Mouse (Mus musculus) hindbrain, embryonic 16.5 days (tissue): Measurements from ENCODE around the gene Crnkl1. TPM values are rescaled to one million over a fixed set of nuclear protein-coding genes. Genes with fewer than 3 reads are reported as not detected.
"Not testable (repeated sequence)": the region's sequence is repeated elsewhere in the genome, so short reads cannot be mapped to it uniquely, and the experiment has no call there.

Experiments used
- ATAC-seq: fragments of 200-750 bp; cut with Nextera tagmentation; 2 replicates; pipeline ENCODE4 v1.8.0; 2017; ENCODE audit warnings: moderate TSS enrichment, moderate library complexity
- H3K27ac ChIP-seq: fragments of 300-500 bp; sonication (generic); 2 replicates; pipeline ENCODE4 v1.5.1; 2014; ENCODE audit warnings: low read depth, mild to moderate bottlenecking, control low read depth, low read length, moderate library complexity
- H3K27me3 ChIP-seq: fragments of 300-500 bp; sonication (generic); replicated peaks from 2 replicates; pipeline ENCODE4 v1.6.1; 2014; ENCODE audit warnings: low read length; ENCODE audit not compliant: control insufficient read depth, insufficient read depth
- H3K36me3 ChIP-seq: fragments of 300-500 bp; sonication (generic); 2 replicates; pipeline ENCODE4 v1.6.1; 2014; ENCODE audit warnings: mild to moderate bottlenecking, low read length, moderate library complexity, mixed read lengths; ENCODE audit not compliant: control insufficient read depth, insufficient read depth
- H3K4me1 ChIP-seq: fragments of 300-500 bp; sonication (generic); 2 replicates; pipeline ENCODE4 v1.6.1; 2014; ENCODE audit warnings: low read depth, low read length; ENCODE audit not compliant: control insufficient read depth, insufficient read depth
- H3K4me2 ChIP-seq: fragments of 300-500 bp; sonication (generic); 2 replicates; pipeline ENCODE4 v1.6.1; 2014; ENCODE audit warnings: mild to moderate bottlenecking, low read length, control low read depth, moderate library complexity
- H3K4me3 ChIP-seq: fragments of 300-500 bp; sonication (generic); 2 replicates; pipeline ENCODE4 v1.5.1; 2014; ENCODE audit warnings: mild to moderate bottlenecking, low read length, control low read depth, moderate library complexity
- H3K9ac ChIP-seq: fragments of 300-500 bp; sonication (generic); 2 replicates; pipeline ENCODE4 v1.6.1; 2014; ENCODE audit warnings: low read depth, mild to moderate bottlenecking, control low read depth, low read length, moderate library complexity
- H3K9me3 ChIP-seq: fragments of 300-500 bp; sonication (generic); 2 replicates; pipeline ENCODE4 v1.6.1; 2014; ENCODE audit warnings: mild to moderate bottlenecking, low read length, moderate library complexity; ENCODE audit not compliant: control insufficient read depth
- WGBS: fragments of 180-500 bp; shearing (Covaris S2); extraction: QIAGEN DNeasy Blood & Tissue Kit; methylation state at CpG from one replicate; pipeline ENCODE4 v1.1.7; 2014; 5-methylcytosine and 5-hydroxymethylcytosine counted together
- polyA plus RNA-seq: library from polyadenylated mRNA; unstranded; fragments of >200 nt; fragmentation: Nextera tagmentation; extraction: Ambion mirVana; gene quantifications from 2 replicates; pipeline ENCODE4 v1.2.1, GENCODE M21; 2015

Crnkl1 gene
- polyA plus RNA-seq, 1 experiment from 2014 or later: 18.3 TPM

DNA sequence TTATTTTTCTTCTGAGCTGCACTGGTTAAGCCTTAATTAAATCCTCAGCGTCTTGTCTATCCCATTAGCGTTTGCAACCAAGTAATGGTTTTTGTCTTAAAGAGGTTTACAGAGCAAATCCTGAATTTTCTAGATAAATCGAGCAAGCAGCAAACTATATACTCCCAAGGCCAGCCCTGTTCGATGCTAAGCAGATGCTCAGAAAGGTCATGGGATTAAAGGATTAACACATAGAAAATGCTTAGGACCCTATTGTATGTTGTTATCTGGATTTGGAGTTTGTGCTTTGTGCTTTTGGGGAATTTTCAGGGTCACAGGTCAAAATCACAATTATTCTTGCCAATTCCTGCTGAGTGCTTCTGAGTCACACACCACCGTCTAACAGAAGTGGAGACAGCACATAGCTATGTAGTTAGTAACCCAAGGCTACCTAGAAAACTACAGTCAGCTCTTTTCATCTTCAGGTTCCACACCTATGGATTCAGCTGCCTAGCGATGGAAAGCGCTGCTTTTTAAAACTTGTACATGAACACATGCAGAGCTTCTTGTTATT is 13.7 kb upstream of the Crnkl1 start:
- WGBS: 66% methylated on average over 7 of the region's 7 CpGs
- Histone ChIP-seq H3K27ac (no peak overlapping the region), H3K9ac (no peak overlapping the region), H3K4me2 (no peak overlapping the region), H3K27me3 (no peaks in the 10 kb centered on the region), H3K36me3 (no peaks in the 10 kb centered on the region), H3K4me3 (no peak overlapping the region), H3K4me1 (peaks cover 5% of the 10 kb centered on the region; the same call in 1 of the 2 replicates), H3K9me3 (no peaks in the 10 kb centered on the region)
- no peak for ATAC-seq

DNA sequence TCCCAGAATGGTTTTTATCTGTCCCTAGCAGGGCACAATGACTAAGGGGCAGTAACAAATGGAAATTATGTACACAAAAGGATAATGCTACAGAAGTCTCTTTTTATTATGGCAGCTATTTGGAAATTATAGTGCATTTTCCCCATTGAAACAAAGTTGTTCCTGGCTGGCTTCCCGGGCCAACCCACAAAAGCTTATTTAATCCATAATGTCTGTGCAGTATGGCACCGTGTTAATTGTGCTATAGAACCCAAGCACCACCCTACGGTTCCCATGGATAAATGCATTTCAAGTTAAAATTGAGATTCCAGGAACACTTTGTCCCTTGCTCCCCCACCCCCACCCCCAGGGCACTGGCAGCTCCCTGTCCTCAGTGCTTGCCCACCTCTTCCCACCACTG is 9.5 kb upstream of the Crnkl1 start:
- H3K4me1 ChIP-seq: no peaks in the 10 kb centered on the region
- no peak overlapping the region for H3K4me3 ChIP-seq
- no peak overlapping the region for H3K4me2 ChIP-seq
- H3K36me3 ChIP-seq: no peaks in the 10 kb centered on the region
- no peak overlapping the region for H3K9ac ChIP-seq
- ATAC-seq: no peak
- WGBS: 56% methylated on average over 3 of the region's 3 CpGs
- H3K9me3 ChIP-seq: no peaks in the 10 kb centered on the region
- H3K27ac ChIP-seq: no peak overlapping the region
- H3K27me3 ChIP-seq: no peaks in the 10 kb centered on the region

DNA sequence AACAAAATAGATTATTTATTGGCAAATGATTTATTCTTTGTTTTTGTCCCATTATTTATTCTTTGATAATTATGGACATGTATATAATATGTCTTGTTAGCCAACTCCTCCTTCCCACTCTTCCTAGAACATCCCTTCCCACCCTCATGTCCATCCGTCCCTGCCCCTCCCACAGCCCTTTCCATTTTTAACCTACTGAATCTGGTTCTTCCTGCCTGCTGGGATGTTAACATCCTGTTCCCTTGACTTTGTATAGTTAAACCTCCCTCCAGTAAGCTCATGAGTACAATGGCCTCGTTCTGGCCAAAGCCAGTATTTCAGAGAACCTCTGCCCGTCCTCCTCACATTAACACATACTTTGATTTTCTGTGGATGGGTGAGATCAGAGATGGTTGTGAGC is 6.6 kb upstream of the Crnkl1 start:
- ATAC-seq: no peak
- H3K4me3 ChIP-seq: no peak overlapping the region
- no peaks in the 10 kb centered on the region for H3K4me1 ChIP-seq
- H3K4me2 ChIP-seq: no peak overlapping the region
- no peaks in the 10 kb centered on the region for H3K9me3 ChIP-seq
- no peak overlapping the region for H3K9ac ChIP-seq
- no peak overlapping the region for H3K27ac ChIP-seq
- WGBS: 75% methylated on average over 3 of the region's 3 CpGs
- H3K36me3 ChIP-seq: no peaks in the 10 kb centered on the region
- H3K27me3 ChIP-seq: no peaks in the 10 kb centered on the region

DNA sequence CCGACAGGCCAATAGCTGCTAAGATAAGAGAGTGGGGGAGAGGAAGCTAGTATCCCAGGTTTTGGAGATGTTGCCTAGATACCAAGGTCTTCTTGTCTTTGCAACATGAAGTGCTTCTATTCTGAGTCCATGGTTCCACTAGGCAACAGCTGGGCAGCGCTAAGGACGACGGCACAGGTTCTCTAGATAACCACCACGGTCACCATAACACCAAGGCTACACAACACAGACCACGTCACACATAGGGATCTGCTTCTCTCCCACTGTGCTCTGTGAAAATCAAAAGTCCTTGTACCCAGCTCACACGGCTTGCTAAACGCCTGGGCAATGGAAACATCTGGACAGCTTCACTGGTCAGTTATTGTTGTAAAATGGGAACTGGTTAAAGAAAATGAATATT is 2.2 kb upstream of the Crnkl1 start:
- Histone ChIP-seq H3K36me3 (peaks cover 3% of the 10 kb centered on the region), H3K9me3 (no peaks in the 10 kb centered on the region), H3K4me1 (peaks cover 9% of the 10 kb centered on the region), H3K27me3 (no peaks in the 10 kb centered on the region), H3K4me3 (no peak overlapping the region), H3K27ac (no peak overlapping the region), H3K9ac (no peak overlapping the region), H3K4me2 (no peak overlapping the region)
- WGBS: 89% methylated on average over 8 of the region's 8 CpGs
- no peak for ATAC-seq

DNA sequence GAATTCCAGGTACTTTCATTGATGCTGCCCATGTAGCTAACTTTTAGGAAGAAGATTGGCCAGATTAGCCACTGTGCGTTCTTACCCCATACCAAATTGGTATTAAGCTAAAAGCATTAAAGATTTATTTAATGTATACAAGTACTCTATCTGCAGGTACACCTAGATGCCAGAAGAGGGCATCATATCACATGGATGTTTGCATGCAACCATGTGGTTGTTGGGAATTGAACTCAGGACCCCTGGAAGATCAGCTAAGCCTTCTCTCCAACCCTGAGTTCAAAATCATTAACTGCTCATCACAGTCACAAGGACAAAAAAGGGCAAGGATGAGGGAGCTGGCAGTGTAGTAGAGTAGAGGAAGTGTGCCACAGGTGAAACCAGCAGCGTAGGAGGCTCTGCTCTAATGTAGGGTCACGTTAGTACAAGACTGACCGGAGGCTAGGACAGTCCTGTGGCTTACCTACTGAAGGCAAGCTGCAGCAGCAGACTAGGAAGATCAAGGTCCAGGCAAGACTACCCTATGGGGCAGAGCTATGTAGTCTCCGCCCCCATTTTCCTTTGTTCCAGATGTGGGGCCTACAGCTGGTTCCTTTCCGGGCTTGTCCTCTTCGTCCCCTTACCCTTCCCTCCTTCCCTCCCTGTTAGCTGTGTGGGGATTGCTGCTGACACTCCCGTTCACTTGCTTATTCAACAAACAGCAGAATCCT is 13.7 kb downstream of the Crnkl1 start:
- 94% methylated on average over 8 of the region's 8 CpGs for WGBS

DNA sequence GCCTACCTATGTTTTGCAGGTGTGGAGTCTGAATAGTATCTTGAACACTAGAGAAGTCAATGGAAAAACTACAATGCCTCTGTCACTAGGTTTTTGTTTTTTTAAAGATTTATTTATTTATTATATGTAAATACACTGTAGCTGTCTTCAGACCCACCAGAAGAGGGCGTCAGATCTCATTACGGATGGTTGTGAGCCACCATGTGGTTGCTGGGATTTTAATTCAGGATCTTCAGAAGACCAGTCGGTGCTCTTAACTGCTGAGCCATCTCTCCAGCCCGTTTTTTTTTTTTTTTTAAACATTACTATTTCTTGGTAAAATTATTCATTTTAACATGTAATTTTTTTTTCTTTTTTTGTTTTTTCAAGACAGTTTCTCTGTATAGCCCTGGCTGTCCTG is 28.9 kb downstream of the Crnkl1 start:
- Histone ChIP-seq H3K4me1 (peaks cover 12% of the 10 kb centered on the region), H3K36me3 (peaks cover 11% of the 10 kb centered on the region)
- not testable (repeated sequence) for H3K27me3 ChIP-seq, H3K9ac ChIP-seq, ATAC-seq, H3K4me3 ChIP-seq, H3K4me2 ChIP-seq, H3K9me3 ChIP-seq, H3K27ac ChIP-seq
- 41% methylated on average over 4 of the region's 4 CpGs for WGBS

More for the DNA sequence above, 13.7 kb downstream of the Crnkl1 start:
- Histone ChIP-seq H3K4me2 (no peak overlapping the region), H3K36me3 (peaks cover 57% of the 10 kb centered on the region), H3K27me3 (no peaks in the 10 kb centered on the region), H3K9ac (no peak overlapping the region), H3K9me3 (no peaks in the 10 kb centered on the region), H3K4me3 (no peak overlapping the region), H3K27ac (no peak overlapping the region), H3K4me1 (no peaks in the 10 kb centered on the region)
- no peak for ATAC-seq

DNA sequence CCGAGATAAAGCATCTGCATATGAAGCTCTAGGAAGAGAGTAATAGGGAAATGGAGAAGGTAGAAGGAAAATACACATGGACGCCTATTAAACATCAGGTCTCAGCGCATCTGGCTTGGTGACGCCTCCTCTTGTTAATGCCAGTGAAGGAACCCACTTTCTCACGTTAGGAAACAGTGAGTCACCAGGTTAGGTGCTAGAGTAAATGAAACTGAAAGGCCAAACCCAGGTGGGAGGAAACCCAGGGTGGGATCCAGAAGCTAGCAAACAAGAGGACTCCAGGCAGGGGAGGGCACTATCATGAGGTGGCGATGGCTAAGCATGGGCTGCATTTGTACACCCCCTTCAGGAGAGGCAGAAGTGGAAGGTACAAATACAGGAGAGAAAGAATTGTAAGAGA is 29.7 kb downstream of the Crnkl1 start:
- ATAC-seq: no peak
- H3K27me3 ChIP-seq: no peaks in the 10 kb centered on the region
- H3K4me2 ChIP-seq: no peak overlapping the region
- H3K4me1 ChIP-seq: peaks cover 12% of the 10 kb centered on the region
- H3K36me3 ChIP-seq: peaks cover 8% of the 10 kb centered on the region; the same call in 1 of the 2 replicates
- H3K4me3 ChIP-seq: no peak overlapping the region
- no peaks in the 10 kb centered on the region for H3K9me3 ChIP-seq
- no peak overlapping the region for H3K27ac ChIP-seq
- no peak overlapping the region for H3K9ac ChIP-seq
- WGBS: 86% methylated on average over 6 of the region's 6 CpGs

DNA sequence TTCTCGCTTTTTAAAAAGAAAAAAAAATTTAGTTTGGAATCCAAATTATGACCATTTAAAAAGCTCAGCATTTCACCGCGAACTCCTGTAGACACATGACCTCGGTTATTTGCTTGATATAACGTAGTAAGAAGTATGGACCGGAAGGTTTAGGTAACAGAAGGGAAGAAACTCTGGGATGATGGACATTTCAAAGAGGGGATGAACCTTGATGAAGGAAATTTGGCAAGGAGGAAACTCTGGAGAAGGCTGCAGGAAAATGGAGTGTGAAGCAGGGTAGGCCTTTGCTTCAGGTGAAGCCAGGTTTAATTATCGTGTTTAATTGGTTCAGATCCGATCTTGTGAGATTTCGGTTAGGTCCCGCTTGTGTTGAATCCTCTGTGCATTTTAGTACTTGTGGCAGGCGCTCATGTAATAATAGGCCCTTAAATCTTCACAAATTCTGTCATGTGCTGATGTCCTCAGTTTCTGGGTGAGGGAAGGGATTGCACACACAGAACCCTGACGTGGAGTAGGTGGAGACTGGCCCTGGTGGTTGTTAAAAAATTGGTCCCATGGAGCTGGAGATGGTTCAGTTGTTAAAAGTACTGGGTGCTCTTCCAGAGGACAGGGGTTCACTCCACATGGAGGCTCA is 30.7 kb downstream of the Crnkl1 start:
- Histone ChIP-seq H3K4me2 (peak overlapping the region; percentile 70), H3K4me1 (peaks cover 12% of the 10 kb centered on the region), H3K27me3 (no peaks in the 10 kb centered on the region), H3K9me3 (no peaks in the 10 kb centered on the region), H3K36me3 (peaks cover 3% of the 10 kb centered on the region; the same call in 1 of the 2 replicates), H3K9ac (peak overlapping the region; percentile 93), H3K4me3 (peak overlapping the region; percentile 94), H3K27ac (no peak overlapping the region)
- 38% methylated on average over 12 of the region's 12 CpGs for WGBS
- ATAC-seq: no peak

DNA sequence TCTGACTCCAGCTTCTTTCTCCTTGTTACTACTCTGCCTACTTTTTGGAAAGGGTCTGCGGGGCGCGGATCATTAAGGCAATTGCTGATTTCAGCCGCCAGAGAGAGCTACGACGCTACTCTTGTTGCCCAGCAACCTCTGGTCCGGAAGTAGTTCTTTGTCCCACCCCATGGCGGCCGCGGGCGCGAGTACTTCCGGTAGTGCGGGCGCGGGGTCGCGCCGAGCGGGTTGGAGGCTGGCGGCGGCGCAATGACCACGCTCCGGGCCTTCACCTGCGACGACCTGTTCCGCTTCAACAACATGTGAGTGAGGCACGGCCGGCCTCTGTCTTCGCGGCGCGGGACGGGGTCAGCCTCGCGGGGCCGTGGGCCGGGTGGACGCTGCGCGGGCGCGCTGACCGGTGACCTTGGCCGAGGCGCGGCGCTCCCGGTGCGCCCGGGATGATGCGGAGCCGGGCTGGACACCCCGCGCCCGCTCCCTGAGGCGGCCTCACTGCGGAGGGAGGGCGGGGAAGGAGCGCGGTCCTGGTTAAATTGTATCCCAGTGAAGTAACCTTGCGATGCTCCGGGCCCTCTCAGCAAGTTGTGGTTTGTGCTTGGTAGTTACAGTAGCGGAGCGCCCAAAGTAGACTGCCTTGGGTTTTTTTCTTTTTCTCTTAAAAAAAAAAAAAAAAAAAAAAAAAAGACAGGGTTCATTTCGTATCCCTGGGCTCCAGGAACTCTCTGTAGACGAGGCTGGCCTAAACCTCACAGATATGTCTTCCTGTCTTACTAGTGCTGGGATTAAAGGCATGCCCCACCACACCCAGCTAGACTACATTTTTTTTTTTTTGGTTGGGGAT is 31.5 kb downstream of the Crnkl1 start:
- WGBS: under 1% methylated on average over 60 of the region's 68 CpGs
- H3K9me3 ChIP-seq: no peaks in the 10 kb centered on the region
- peak; percentile 98 for ATAC-seq
- H3K4me3 ChIP-seq: peak overlapping the region; percentile 94
- peak overlapping the region; percentile 82 for H3K27ac ChIP-seq
- peak overlapping the region; percentile 70 for H3K4me2 ChIP-seq
- H3K4me1 ChIP-seq: peaks cover 12% of the 10 kb centered on the region
- H3K36me3 ChIP-seq: no peaks in the 10 kb centered on the region
- no peaks in the 10 kb centered on the region for H3K27me3 ChIP-seq
- H3K9ac ChIP-seq: peak overlapping the region; percentile 93
